In genomic region chr10:100629762-100630438, GRCm38 (mm10) we compare ENCODE assay signal across 7 mouse cellular contexts. TPM values are rescaled to one million over a fixed set of nuclear protein-coding genes. Genes with fewer than 3 reads are reported as not detected.
DNase-seq lines count a peak whose midpoint lies in the region; ATAC-seq and TF ChIP-seq lines count a peak whose summit lies in the region.

No protein-coding gene starts in this region.

- peak; percentile 69 for DNase-seq in MEL-GATA-1-ER (ENCODE audit: extremely low read depth, low read depth)
- DNase-seq in brain, adult 2 months (ENCODE audit: low read depth, low spot score) = peak; percentile 89
- DNase-seq in heart, postnatal 4 days = peak; percentile 57
- DNase-seq in layer of hippocampus, adult 9-11 months = peak; percentile 21
- peak; percentile 22 for DNase-seq in retina, adult 2 months (ENCODE audit: low read depth, low spot score)

- ATAC-seq in lung, embryonic 16.5 days (ENCODE audit: low read depth) = no peak

- H3K9ac ChIP-seq in lung, embryonic 16.5 days (ENCODE audit: low read length) = no peak overlapping the region

- H3K4me3 ChIP-seq in embryonic fibroblast, embryonic 13.5 days (ENCODE audit: insufficient read depth, low read length) = no peak overlapping the region
- H3K4me3 ChIP-seq in lung, embryonic 16.5 days (ENCODE audit: low read length) = peak overlapping the region; percentile 24

- H3K4me1 ChIP-seq in embryonic fibroblast, embryonic 13.5 days (ENCODE audit: control insufficient read depth, insufficient read depth, low read length) = 0 out of 2 replicates have a peak, but pooled peaks cover 2% of the 10 kb centered on the region
- H3K4me1 ChIP-seq in lung, embryonic 16.5 days (replicated peaks; ENCODE audit: control insufficient read depth, insufficient read depth, low read length) = no peaks in the 10 kb centered on the region

- no peaks in the 10 kb centered on the region for H3K27me3 ChIP-seq in lung, embryonic 16.5 days (ENCODE audit: control insufficient read depth, insufficient read depth, low read depth, low read length)

- H3K27ac ChIP-seq in embryonic fibroblast, embryonic 13.5 days (ENCODE audit: insufficient read depth, low read length) = no peak overlapping the region
- no peak overlapping the region for H3K27ac ChIP-seq in lung, embryonic 16.5 days (ENCODE audit: low read length)

- peak; percentile 67; the same call in 1 of the 2 replicates for TF ChIP-seq CTCF in embryonic fibroblast, embryonic 13.5 days (IDR thresholded peaks at IDR 0.05; ENCODE audit: borderline replicate concordance, insufficient read depth, low read length)

- H3K4me2 ChIP-seq in lung, embryonic 16.5 days (ENCODE audit: low read depth, low read length) = peak overlapping the region; percentile 46

- H3K9me3 ChIP-seq in lung, embryonic 16.5 days (ENCODE audit: control insufficient read depth, low read length) = no peaks in the 10 kb centered on the region

- no peak for TF ChIP-seq POLR2A in embryonic fibroblast, embryonic 13.5 days (IDR thresholded peaks at IDR 0.05; ENCODE audit: low read depth, low read length)

- H3K36me3 ChIP-seq in lung, embryonic 16.5 days (ENCODE audit: control insufficient read depth, insufficient read depth, low read length) = no peaks in the 10 kb centered on the region

- 20% methylated on average over 20 of the region's 20 CpGs for WGBS in lung, embryonic 16.5 days

RNA-seq across cellular contexts. Expression of gene 1700017N19Rik, which starts 39.6 kb away (rescaled TPM):
- not detected in 2 replicates for polyA plus RNA-seq in embryonic fibroblast, embryonic 13.5 days (2011; ENCODE audit: insufficient read length, low read depth, missing spikeins)
- not detected for total RNA-seq in heart, postnatal 4 days (2021)
- polyA plus RNA-seq in lung, embryonic 16.5 days (2015; fragmentation: Nextera tagmentation; extraction: Ambion mirVana) = not detected in 2 replicates

RNA-seq across cellular contexts. Expression of gene 4930430F08Rik, which starts 39.7 kb away (rescaled TPM):
- 14.4 and 15.5 TPM in 2 replicates for polyA plus RNA-seq in embryonic fibroblast, embryonic 13.5 days (2011; ENCODE audit: insufficient read length, low read depth, missing spikeins)
- total RNA-seq in heart, postnatal 4 days (2021) = 1 to 10 TPM; 4.3 to 4.5 TPM
- 7.1 and 8.8 TPM in 2 replicates for polyA plus RNA-seq in lung, embryonic 16.5 days (2015; fragmentation: Nextera tagmentation; extraction: Ambion mirVana)

Comparison
In these comparisons a context has a peak if more than half of its experiments do, and no peak if none do; other contexts are left out.
1. DNase-seq: peak in every context shown above with its lines; median percentile 89 in brain, adult 2 months; 69 in MEL-GATA-1-ER; 57 in heart, postnatal 4 days; 22 in retina, adult 2 months; 21 in layer of hippocampus, adult 9-11 months.